Mouse (Mus musculus) intestine, embryonic 14.5 days (tissue): ENCODE results near the gene Pax5. TPM values are rescaled to one million over a fixed set of nuclear protein-coding genes. Genes with fewer than 3 reads are reported as not detected.

ENCODE experiments used
- ATAC-seq: fragments of 200-750 bp; cut with Nextera tagmentation; replicated peaks from 2 replicates; pipeline ENCODE4 v1.8.0; 2017; ENCODE audit warnings: low read depth, moderate number of reproducible peaks, moderate TSS enrichment, moderate library complexity; ENCODE audit not compliant: low FRiP score, low TSS enrichment
- DNase-seq: peaks from one replicate; pipeline ENCODE4 v3.0.0-alpha.2; 2018; ENCODE audit warnings: low spot score
- H3K27ac ChIP-seq: fragments of 300-500 bp; sonication (generic); 2 replicates; pipeline ENCODE4 v1.5.1; 2014; ENCODE audit warnings: low read depth, mild to moderate bottlenecking, control low read depth
- H3K27me3 ChIP-seq: fragments of 300-500 bp; sonication (generic); replicated peaks from 2 replicates; pipeline ENCODE4 v1.6.1; 2014; ENCODE audit warnings: low read length, control low read depth; ENCODE audit not compliant: control insufficient read depth, insufficient read depth
- H3K36me3 ChIP-seq: fragments of 300-500 bp; sonication (generic); 2 replicates; pipeline ENCODE4 v1.6.1; 2014; ENCODE audit warnings: low read length, control low read depth; ENCODE audit not compliant: control insufficient read depth, insufficient read depth
- H3K4me1 ChIP-seq: fragments of 300-500 bp; sonication (generic); replicated peaks from 2 replicates; pipeline ENCODE4 v1.6.1; 2014; ENCODE audit warnings: low read length, control low read depth, mixed read lengths; ENCODE audit not compliant: control insufficient read depth, insufficient read depth
- H3K4me2 ChIP-seq: fragments of 300-500 bp; sonication (generic); 2 replicates; pipeline ENCODE4 v1.6.1; 2014; ENCODE audit warnings: low read length
- H3K4me3 ChIP-seq: fragments of 300-500 bp; sonication (generic); 2 replicates; pipeline ENCODE4 v1.5.1; 2014; ENCODE audit warnings: low read depth, low read length, control low read depth, mixed read lengths
- H3K9ac ChIP-seq: fragments of 300-500 bp; sonication (generic); 2 replicates; pipeline ENCODE4 v1.6.1; 2014; ENCODE audit warnings: mild to moderate bottlenecking, low read length
- H3K9me3 ChIP-seq: fragments of 300-500 bp; sonication (generic); 2 replicates; pipeline ENCODE4 v1.6.1; 2016; ENCODE audit warnings: low read length, control low read depth; ENCODE audit not compliant: control insufficient read depth
- WGBS: fragments of 180-500 bp; shearing (Covaris S2); extraction: QIAGEN DNeasy Blood & Tissue Kit; methylation state at CpG from one replicate; pipeline ENCODE4 v1.1.7; 2014; 5-methylcytosine and 5-hydroxymethylcytosine counted together
- polyA plus RNA-seq: library from polyadenylated mRNA; unstranded; fragments of >200 nt; fragmentation: Nextera tagmentation; extraction: Ambion mirVana; gene quantifications from 2 replicates; pipeline ENCODE4 v1.2.1, GENCODE M21; 2014

Pax5 gene
- polyA plus RNA-seq, 1 experiment from 2014 or later = not detected

GRCm38 (mm10) chr4:44630059-44630458 is 80.2 kb downstream of the Pax5 start:
- H3K4me3 ChIP-seq = no peak overlapping the region
- ATAC-seq = no peak
- H3K36me3 ChIP-seq = no peaks in the 10 kb centered on the region
- WGBS = 58% methylated on average over 6 of the region's 6 CpGs
- H3K27ac ChIP-seq = no peak overlapping the region
- DNase-seq = no peak
- H3K9ac ChIP-seq = no peak overlapping the region
- H3K4me1 ChIP-seq = peaks cover 7% of the 10 kb centered on the region; the same call in 1 of the 2 replicates
- no peaks in the 10 kb centered on the region for H3K27me3 ChIP-seq
- no peak overlapping the region for H3K4me2 ChIP-seq
- no peaks in the 10 kb centered on the region for H3K9me3 ChIP-seq

DNA sequence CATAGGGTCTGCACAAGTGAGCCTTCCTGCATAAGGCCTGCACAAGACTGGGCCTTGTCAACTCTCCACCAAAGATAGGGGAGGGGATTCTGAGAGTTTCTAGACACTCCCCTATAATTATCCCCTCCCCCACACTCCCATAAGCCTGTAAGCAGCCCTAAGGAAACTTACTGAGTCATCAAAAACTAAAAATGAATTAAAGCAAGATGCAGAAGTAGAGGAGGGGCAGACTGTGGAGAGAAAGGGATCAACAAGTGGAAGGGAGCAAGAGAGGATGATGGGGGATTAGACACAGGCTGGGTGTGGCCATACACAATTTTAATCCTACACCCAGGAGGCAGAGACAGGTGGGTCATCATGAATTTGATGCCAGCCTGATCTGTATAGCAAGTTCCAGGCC is 82.4 kb downstream of the Pax5 start:
- H3K27ac ChIP-seq = no peak overlapping the region
- no peak overlapping the region for H3K4me3 ChIP-seq
- no peaks in the 10 kb centered on the region for H3K27me3 ChIP-seq
- H3K9ac ChIP-seq = no peak overlapping the region
- H3K4me2 ChIP-seq = no peak overlapping the region
- no peaks in the 10 kb centered on the region for H3K9me3 ChIP-seq
- ATAC-seq (no peak), DNase-seq (no peak)
- H3K4me1 ChIP-seq = no peaks in the 10 kb centered on the region; the same call in 1 of the 2 replicates
- H3K36me3 ChIP-seq = no peaks in the 10 kb centered on the region

DNA sequence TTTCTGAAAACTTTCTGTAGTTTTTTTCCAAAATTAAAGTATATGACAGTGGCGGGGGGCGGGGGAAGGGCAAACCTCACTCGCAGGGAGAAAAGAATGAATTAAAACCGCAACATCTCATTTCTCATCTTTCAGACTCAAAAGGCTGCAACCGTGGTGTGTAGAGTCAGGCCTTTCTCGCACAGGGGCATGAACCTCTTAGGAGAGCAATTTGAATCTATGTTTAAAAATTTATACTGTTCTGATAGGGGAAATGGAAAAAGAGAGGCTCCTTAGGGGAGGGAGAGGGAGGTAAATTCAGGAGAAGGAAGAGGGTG is 85.2 kb downstream of the Pax5 start:
- H3K9me3 ChIP-seq = no peaks in the 10 kb centered on the region
- H3K27ac ChIP-seq = no peak overlapping the region
- 86% methylated on average over 6 of the region's 6 CpGs for WGBS
- no peak overlapping the region for H3K9ac ChIP-seq
- no peak overlapping the region for H3K4me3 ChIP-seq
- DNase-seq (no peak), ATAC-seq (no peak)
- no peaks in the 10 kb centered on the region for H3K36me3 ChIP-seq
- H3K27me3 ChIP-seq = no peaks in the 10 kb centered on the region
- H3K4me1 ChIP-seq = no peaks in the 10 kb centered on the region
- no peak overlapping the region for H3K4me2 ChIP-seq

DNA sequence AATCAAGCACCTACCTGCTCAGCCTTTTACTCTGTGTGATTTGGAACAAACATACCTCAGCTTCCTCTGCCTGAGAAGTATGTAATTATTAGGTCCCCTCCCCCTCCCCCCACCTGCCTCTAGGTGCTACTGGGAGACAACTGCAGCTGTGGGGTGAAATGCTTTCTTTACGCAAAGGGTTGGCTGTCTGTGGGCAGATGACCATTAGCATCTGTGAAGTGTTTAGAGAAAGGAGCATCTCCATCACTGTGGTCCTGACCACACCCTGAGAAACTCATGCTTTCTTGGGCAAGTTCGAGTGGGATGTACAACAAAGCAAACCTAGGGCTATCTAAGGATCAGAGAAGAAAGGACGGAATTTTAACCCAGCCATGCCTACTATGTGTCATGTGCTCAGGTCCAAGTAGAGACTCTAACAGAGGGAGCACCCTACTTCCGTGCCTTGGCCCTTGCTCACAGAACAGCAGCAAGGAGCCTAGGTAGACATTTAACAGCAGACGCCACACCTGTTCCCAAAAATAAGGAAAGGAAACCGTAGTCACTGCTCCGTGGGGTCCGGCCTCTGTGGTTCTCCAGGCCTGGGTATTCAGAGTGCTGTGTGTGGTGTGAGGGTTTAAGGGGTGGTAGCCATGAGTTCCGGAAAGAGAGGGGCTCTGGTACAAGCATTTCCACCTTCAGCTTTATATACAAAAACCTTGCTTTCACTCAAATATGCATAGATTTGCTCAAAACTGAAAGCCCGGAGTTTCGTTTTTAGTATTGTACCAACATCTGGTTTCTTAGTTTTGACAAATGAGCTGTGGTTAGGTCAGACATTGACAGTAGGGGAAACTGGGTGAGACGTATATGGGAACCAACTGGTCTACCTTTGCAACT is 85.8 kb downstream of the Pax5 start:
- ATAC-seq (no peak), DNase-seq (no peak)
- no peak overlapping the region for H3K4me2 ChIP-seq
- H3K9ac ChIP-seq = no peak overlapping the region
- no peaks in the 10 kb centered on the region for H3K4me1 ChIP-seq
- H3K9me3 ChIP-seq = no peaks in the 10 kb centered on the region
- 87% methylated on average over 12 of the region's 12 CpGs for WGBS
- no peak overlapping the region for H3K4me3 ChIP-seq
- H3K27ac ChIP-seq = no peak overlapping the region
- no peaks in the 10 kb centered on the region for H3K36me3 ChIP-seq
- H3K27me3 ChIP-seq = no peaks in the 10 kb centered on the region

- H3K9me3 ChIP-seq = no peaks in the 10 kb centered on the region
- H3K4me1 ChIP-seq = no peaks in the 10 kb centered on the region
- H3K4me2 ChIP-seq = no peak overlapping the region
- WGBS = 63% methylated on average over 5 of the region's 5 CpGs
- ATAC-seq = no peak
- no peaks in the 10 kb centered on the region for H3K27me3 ChIP-seq
- H3K36me3 ChIP-seq = no peaks in the 10 kb centered on the region
- H3K27ac ChIP-seq = no peak overlapping the region
- no peak overlapping the region for H3K9ac ChIP-seq
- no peak for DNase-seq
- H3K4me3 ChIP-seq = no peak overlapping the region
These were observed 86.9 kb downstream of the Pax5 start for GRCm38 (mm10) chr4:44623435-44623727.

- H3K27ac ChIP-seq = no peak overlapping the region
- WGBS = 56% methylated on average over 17 of the region's 17 CpGs
- no peak for ATAC-seq
These were observed 87.4 kb downstream of the Pax5 start for GRCm38 (mm10) chr4:44622682-44623434.

GRCm38 (mm10) chr4:44620241-44620640 is 90.0 kb downstream of the Pax5 start:
- H3K9ac ChIP-seq = no peak overlapping the region
- no peak overlapping the region for H3K4me2 ChIP-seq
- H3K4me1 ChIP-seq = no peaks in the 10 kb centered on the region
- no peaks in the 10 kb centered on the region for H3K27me3 ChIP-seq
- no peak overlapping the region for H3K4me3 ChIP-seq
- no peak overlapping the region for H3K27ac ChIP-seq
- H3K36me3 ChIP-seq = no peaks in the 10 kb centered on the region
- no peaks in the 10 kb centered on the region for H3K9me3 ChIP-seq
- ATAC-seq (no peak), DNase-seq (no peak)
- WGBS = 95% methylated on average over 5 of the region's 5 CpGs

More at GRCm38 (mm10) chr4:44622682-44623434, 87.4 kb downstream of the Pax5 start:
- no peak overlapping the region for H3K4me2 ChIP-seq
- H3K9me3 ChIP-seq = no peaks in the 10 kb centered on the region
- no peak overlapping the region for H3K4me3 ChIP-seq
- no peaks in the 10 kb centered on the region for H3K4me1 ChIP-seq
- no peaks in the 10 kb centered on the region for H3K27me3 ChIP-seq
- no peaks in the 10 kb centered on the region for H3K36me3 ChIP-seq
- DNase-seq = no peak
- H3K9ac ChIP-seq = no peak overlapping the region

GRCm38 (mm10) chr4:44614066-44614667 is 96.1 kb downstream of the Pax5 start:
- no peak for ATAC-seq

More at GRCm38 (mm10) chr4:44614066-44614667, 96.1 kb downstream of the Pax5 start:
- H3K4me3 ChIP-seq = no peak overlapping the region
- H3K4me1 ChIP-seq = no peaks in the 10 kb centered on the region
- H3K4me2 ChIP-seq = no peak overlapping the region
- no peak for DNase-seq
- H3K9me3 ChIP-seq = no peaks in the 10 kb centered on the region
- H3K27ac ChIP-seq = no peak overlapping the region
- no peaks in the 10 kb centered on the region for H3K36me3 ChIP-seq
- H3K27me3 ChIP-seq = no peaks in the 10 kb centered on the region
- 88% methylated on average over 8 of the region's 8 CpGs for WGBS
- H3K9ac ChIP-seq = no peak overlapping the region
